Mouse (Mus musculus): ENCODE results near the gene Caskin2. TPM values are rescaled to one million over a fixed set of nuclear protein-coding genes. Genes with fewer than 3 reads are reported as not detected.

Caskin2 gene
- polyA plus RNA-seq, 1 experiment from 2014 or later: 21.2 TPM

DNA sequence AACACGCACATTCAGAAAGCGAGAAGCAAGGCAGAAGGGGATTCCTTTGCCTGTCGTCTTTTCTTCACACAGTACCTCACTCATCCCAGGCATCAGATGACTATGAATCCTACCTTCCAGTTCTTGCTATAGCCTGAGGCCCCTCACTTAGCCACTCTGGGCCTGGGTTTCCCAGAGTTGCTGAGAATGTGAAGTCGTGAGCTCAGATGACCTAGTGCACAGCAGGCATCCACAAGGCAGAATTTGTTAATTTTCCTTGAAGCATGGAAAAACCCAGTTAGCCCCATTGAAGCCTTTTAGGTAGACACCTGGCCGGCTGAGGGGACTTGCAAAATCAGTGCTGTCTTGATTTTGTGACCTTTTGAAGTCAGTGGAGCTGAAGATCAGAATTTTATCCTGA is 13.0 kb upstream of the Caskin2 start:
- Histone ChIP-seq H3K9me3 (ENCODE audit: control insufficient read depth, low read length) (no peaks in the 10 kb centered on the region), H3K36me3 (ENCODE audit: control insufficient read depth, insufficient read depth, low read length) (no peaks in the 10 kb centered on the region), H3K4me3 (ENCODE audit: low read depth, low read length) (no peak overlapping the region), H3K4me1 (replicated peaks; ENCODE audit: control insufficient read depth, insufficient read depth, low read length) (peaks cover 5% of the 10 kb centered on the region; the same call in 1 of the 2 replicates), H3K9ac (ENCODE audit: low read length) (no peak overlapping the region), H3K27me3 (ENCODE audit: control insufficient read depth, insufficient read depth, low read length) (peaks cover 17% of the 10 kb centered on the region), H3K4me2 (ENCODE audit: low read depth, low read length, severe bottlenecking) (no peak overlapping the region), H3K27ac (ENCODE audit: low read depth, low read length) (no peak overlapping the region)
- 46% methylated on average over 5 of the region's 5 CpGs for WGBS
- no peak for ATAC-seq (replicated peaks; ENCODE audit: low FRiP score)
- no peak for DNase-seq (ENCODE audit: low spot score)

DNA sequence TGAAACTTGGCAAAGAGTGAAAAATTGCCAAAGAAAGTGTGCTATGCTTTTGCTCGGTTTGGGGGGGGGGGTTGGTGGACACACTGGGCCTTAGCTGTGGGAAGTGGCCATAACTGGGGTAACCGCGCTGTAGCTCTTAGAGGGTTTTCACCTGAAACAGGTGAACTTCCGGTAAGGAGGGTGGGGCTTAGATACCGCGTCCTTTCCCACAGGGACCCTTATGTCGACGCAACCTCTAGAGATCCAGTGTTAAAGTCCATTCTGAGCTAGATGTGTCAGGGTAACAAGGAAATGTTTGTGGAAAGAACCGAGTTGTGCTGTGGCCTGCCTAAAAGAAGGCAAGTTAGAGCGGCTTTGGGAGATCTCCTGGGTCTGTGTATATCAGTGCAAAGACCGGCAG is 11.4 kb upstream of the Caskin2 start:
- no peak overlapping the region for H3K9ac ChIP-seq (ENCODE audit: low read length)
- no peak for DNase-seq (ENCODE audit: low spot score)
- H3K36me3 ChIP-seq (ENCODE audit: control insufficient read depth, insufficient read depth, low read length): no peaks in the 10 kb centered on the region
- peak overlapping the region; percentile 40 for H3K4me3 ChIP-seq (ENCODE audit: low read depth, low read length)
- ATAC-seq (replicated peaks; ENCODE audit: low FRiP score): no peak
- 12% methylated on average over 11 of the region's 11 CpGs for WGBS
- peaks cover 5% of the 10 kb centered on the region; the same call in 1 of the 2 replicates for H3K4me1 ChIP-seq (replicated peaks; ENCODE audit: control insufficient read depth, insufficient read depth, low read length)
- peak overlapping the region; percentile 73 for H3K4me2 ChIP-seq (ENCODE audit: low read depth, low read length, severe bottlenecking)
- H3K27ac ChIP-seq (ENCODE audit: low read depth, low read length): no peak overlapping the region
- peaks cover 17% of the 10 kb centered on the region for H3K27me3 ChIP-seq (ENCODE audit: control insufficient read depth, insufficient read depth, low read length)
- no peaks in the 10 kb centered on the region for H3K9me3 ChIP-seq (ENCODE audit: control insufficient read depth, low read length)

DNA sequence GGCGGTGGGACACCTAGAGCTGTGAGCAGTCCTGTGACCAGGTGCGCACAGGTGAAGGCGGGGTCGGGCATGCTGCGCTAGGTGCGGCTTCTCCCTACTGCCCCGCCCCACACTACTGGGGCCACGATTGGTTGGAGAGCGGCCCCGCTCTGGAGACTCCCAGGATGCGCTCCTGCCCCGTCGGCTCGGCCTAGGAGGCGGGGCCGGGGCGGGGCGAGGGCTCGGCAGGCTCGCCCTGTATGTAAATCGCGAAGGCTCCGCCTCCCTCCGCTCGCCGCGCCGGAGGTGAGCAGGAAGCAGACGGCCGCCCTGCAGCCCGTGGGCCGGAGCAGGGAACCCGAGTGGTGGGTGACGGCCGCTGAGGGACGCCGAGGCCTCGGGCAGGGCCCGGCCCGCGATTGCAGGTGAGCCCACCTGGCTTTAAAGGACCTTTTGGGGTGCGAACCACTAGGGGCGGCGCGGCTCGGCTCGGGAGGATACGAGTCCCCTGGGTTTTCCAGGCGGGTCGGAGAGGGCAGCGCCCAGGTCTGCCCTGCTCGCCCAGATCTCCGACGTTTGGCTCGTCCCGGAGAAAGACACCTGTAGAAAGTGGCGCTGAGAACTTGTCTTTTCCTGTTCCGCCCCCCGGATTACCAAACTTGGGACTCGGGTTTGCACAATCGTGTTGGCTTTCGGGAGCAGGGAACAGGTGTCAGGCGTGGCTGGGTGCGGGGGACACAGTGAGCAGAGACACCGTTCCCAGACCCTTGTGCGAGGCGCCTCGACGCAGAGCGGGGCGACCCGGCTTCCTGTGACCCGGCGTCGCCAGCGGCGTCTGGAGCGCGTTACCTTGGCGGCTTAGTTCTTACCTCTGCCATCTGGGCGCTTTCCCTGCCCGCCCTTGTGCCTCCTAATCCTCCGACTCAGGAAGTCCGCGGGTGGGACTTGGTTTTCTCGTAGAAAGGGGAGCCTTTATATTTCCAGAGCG is 10.6 kb upstream of the Caskin2 start, which contains the start of gene Llgl2:
Gene Llgl2 (plus strand): TSS at position 276 of the 967 bp plus-strand sequence.
- H3K9me3 ChIP-seq (ENCODE audit: control insufficient read depth, low read length): no peaks in the 10 kb centered on the region
- H3K4me2 ChIP-seq (ENCODE audit: low read depth, low read length, severe bottlenecking): peak within 1 kb of the TSS; percentile 73
- H3K4me1 ChIP-seq (replicated peaks; ENCODE audit: control insufficient read depth, insufficient read depth, low read length): peaks cover 5% of the 10 kb centered on the region; the same call in 1 of the 2 replicates
- peak within 1 kb of the TSS; percentile 35 for H3K9ac ChIP-seq (ENCODE audit: low read length)
- WGBS: under 1% methylated on average over 87 of the region's 87 CpGs
- peak; percentile 92 for DNase-seq (ENCODE audit: low spot score)
- peak; percentile 94 for ATAC-seq (replicated peaks; ENCODE audit: low FRiP score)
- no peak within 1 kb of the TSS for H3K27ac ChIP-seq (ENCODE audit: low read depth, low read length)
- H3K27me3 ChIP-seq (ENCODE audit: control insufficient read depth, insufficient read depth, low read length): peaks cover 17% of the 10 kb centered on the region
- no peaks in the 10 kb centered on the region for H3K36me3 ChIP-seq (ENCODE audit: control insufficient read depth, insufficient read depth, low read length)
- peak within 1 kb of the TSS; percentile 40 for H3K4me3 ChIP-seq (ENCODE audit: low read depth, low read length)

DNA sequence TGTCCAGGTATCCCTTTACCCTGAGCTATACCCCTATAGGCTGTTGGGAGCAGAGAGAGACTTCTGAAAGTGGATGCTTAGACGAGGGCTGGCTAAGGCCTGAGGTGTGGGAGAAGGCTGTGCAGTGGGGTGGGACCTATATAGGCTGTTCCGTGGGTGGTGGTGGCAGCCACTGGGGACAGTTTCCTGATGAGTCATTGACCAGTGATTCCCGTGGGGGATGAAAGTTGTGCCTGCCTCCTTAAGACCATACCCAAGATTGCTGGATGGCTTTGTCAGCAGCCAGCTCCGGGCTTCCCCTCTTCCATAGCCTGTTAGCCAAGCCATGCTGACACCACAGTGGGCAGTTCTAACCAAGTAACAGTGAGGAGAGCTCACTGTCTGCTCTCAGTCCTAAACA is 7.6 kb upstream of the Caskin2 start:
- no peak for DNase-seq (ENCODE audit: low spot score)
- H3K27ac ChIP-seq (ENCODE audit: low read depth, low read length): no peak overlapping the region
- no peak overlapping the region for H3K9ac ChIP-seq (ENCODE audit: low read length)
- H3K9me3 ChIP-seq (ENCODE audit: control insufficient read depth, low read length): no peaks in the 10 kb centered on the region
- no peak overlapping the region for H3K4me2 ChIP-seq (ENCODE audit: low read depth, low read length, severe bottlenecking)
- no peak overlapping the region for H3K4me3 ChIP-seq (ENCODE audit: low read depth, low read length)
- peaks cover 15% of the 10 kb centered on the region for H3K27me3 ChIP-seq (ENCODE audit: control insufficient read depth, insufficient read depth, low read length)
- H3K36me3 ChIP-seq (ENCODE audit: control insufficient read depth, insufficient read depth, low read length): no peaks in the 10 kb centered on the region
- 83% methylated on average over 4 of the region's 4 CpGs for WGBS
- H3K4me1 ChIP-seq (replicated peaks; ENCODE audit: control insufficient read depth, insufficient read depth, low read length): peaks cover 5% of the 10 kb centered on the region; the same call in 1 of the 2 replicates
- ATAC-seq (replicated peaks; ENCODE audit: low FRiP score): no peak

DNA sequence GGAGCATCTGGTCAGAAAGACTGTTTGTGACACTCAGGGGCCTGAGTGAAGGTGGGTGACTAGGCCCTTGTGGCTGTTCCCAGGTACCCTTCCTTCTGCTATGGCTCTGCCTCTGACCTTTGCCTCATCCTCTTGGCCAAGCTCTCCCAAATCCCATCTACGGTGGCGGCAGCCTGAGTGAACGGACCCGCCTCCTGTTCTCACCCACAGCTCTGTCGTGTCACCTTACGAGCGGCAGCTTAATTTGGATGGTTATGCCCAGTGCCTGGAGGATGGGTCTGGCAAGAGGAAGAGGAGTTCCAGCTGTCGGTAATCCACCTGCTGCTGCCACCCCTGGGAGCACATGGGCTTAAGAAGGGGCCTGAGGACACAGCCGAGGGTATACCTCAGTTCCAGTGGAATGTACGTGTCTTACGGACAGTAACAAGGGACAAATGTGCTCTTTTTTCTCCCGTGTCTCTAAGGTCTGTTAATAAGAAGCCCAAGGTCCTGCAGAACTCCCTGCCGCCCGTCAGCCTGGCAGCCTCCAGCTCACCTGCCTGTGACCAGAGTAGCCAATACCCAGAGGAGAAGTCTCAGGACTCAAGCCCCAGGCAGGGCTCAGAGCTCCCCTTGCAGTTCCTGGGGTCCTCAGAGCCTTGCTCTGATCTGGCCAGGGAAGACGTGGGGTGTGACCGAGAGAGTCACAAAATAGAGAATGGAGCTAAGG is 6.6 kb upstream of the Caskin2 start:
- ATAC-seq (replicated peaks; ENCODE audit: low FRiP score): no peak
- Histone ChIP-seq H3K4me1 (replicated peaks; ENCODE audit: control insufficient read depth, insufficient read depth, low read length) (peaks cover 6% of the 10 kb centered on the region), H3K27ac (ENCODE audit: low read depth, low read length) (no peak overlapping the region), H3K36me3 (ENCODE audit: control insufficient read depth, insufficient read depth, low read length) (no peaks in the 10 kb centered on the region), H3K9me3 (ENCODE audit: control insufficient read depth, low read length) (no peaks in the 10 kb centered on the region), H3K4me2 (ENCODE audit: low read depth, low read length, severe bottlenecking) (no peak overlapping the region), H3K27me3 (ENCODE audit: control insufficient read depth, insufficient read depth, low read length) (peaks cover 10% of the 10 kb centered on the region), H3K4me3 (ENCODE audit: low read depth, low read length) (no peak overlapping the region), H3K9ac (ENCODE audit: low read length) (no peak overlapping the region)
- 93% methylated on average over 16 of the region's 16 CpGs for WGBS
- DNase-seq (ENCODE audit: low spot score): no peak

DNA sequence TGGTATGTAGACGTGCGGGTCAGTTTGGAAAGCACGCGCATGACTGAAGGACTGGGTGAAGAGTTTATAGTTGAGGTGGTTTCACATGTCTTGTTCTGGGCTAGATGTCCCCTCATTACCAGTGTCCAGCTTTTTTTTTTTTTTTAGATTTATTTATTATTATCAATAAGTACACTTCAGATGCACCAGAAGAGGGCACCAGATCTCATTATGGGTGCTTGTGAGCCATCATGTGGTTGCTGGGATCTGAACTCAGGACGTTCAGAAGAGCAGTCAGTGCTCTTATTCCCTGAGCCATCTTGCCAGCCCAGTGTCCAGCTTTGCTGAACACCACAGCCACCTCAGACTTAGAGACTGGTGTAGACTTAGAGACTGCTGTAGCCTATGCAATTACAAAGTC is 3.9 kb upstream of the Caskin2 start:
- ATAC-seq (replicated peaks; ENCODE audit: low FRiP score) (no peak), DNase-seq (ENCODE audit: low spot score) (no peak)
- H3K9me3 ChIP-seq (ENCODE audit: control insufficient read depth, low read length): no peaks in the 10 kb centered on the region
- H3K4me3 ChIP-seq (ENCODE audit: low read depth, low read length): no peak overlapping the region
- H3K27me3 ChIP-seq (ENCODE audit: control insufficient read depth, insufficient read depth, low read length): no peaks in the 10 kb centered on the region
- no peaks in the 10 kb centered on the region for H3K36me3 ChIP-seq (ENCODE audit: control insufficient read depth, insufficient read depth, low read length)
- H3K27ac ChIP-seq (ENCODE audit: low read depth, low read length): no peak overlapping the region
- H3K4me1 ChIP-seq (replicated peaks; ENCODE audit: control insufficient read depth, insufficient read depth, low read length): peaks cover 10% of the 10 kb centered on the region
- no peak overlapping the region for H3K9ac ChIP-seq (ENCODE audit: low read length)
- no peak overlapping the region for H3K4me2 ChIP-seq (ENCODE audit: low read depth, low read length, severe bottlenecking)
- WGBS: 91% methylated on average over 5 of the region's 5 CpGs

DNA sequence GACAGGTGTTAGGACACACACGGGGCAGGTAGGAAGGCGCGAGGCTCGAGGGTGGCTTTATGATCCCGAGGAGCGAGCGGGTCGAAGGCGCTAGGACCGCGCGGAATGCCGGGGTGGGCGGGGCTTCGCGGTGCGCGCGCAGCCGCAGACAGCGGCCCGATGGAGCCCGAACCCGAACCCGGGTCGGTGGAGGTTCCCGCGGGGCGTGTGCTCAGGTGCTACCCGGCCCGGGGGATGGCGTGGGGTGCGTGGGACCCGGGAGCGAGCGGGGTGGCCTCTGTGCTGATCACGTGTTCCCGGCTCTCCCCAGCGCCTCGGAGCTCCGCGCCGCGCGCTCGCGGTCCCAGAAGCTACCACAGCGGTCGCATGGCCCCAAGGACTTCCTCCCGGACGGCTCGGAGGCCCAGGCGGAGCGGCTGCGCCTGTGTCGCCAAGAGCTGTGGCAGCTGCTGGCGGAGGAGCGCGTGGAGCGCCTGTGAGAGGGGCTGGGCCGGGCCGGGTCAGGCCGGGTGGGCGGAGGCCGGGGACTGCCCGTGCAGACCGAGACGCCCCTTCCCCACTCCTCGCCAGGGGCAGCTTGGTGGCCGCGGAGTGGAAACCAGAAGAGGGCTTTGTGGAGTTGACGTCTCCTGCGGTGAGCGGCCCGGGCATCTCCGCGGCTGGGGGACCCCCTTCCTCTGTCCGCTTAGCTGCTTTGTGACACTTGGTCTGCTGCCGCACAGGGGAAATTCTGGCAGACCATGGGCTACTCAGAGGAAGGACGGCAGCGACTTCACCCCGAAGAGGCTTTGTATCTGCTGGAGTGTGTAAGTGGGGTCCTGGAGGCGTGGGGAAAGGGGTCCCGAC is 1.4 kb upstream of the Caskin2 start, which contains the start of gene Tsen54:
Gene Tsen54 (plus strand): TSS at position 120 of the 846 bp plus-strand sequence.
- no peaks in the 10 kb centered on the region for H3K27me3 ChIP-seq (ENCODE audit: control insufficient read depth, insufficient read depth, low read length)
- under 1% methylated on average over 82 of the region's 84 CpGs for WGBS
- H3K9ac ChIP-seq (ENCODE audit: low read length): peak within 1 kb of the TSS; percentile 87
- H3K36me3 ChIP-seq (ENCODE audit: control insufficient read depth, insufficient read depth, low read length): no peaks in the 10 kb centered on the region; the same call in 1 of the 2 replicates
- peak within 1 kb of the TSS; percentile 84 for H3K4me2 ChIP-seq (ENCODE audit: low read depth, low read length, severe bottlenecking)
- peak within 1 kb of the TSS; percentile 46 for H3K27ac ChIP-seq (ENCODE audit: low read depth, low read length)
- ATAC-seq (replicated peaks; ENCODE audit: low FRiP score) (peak; percentile 54), DNase-seq (ENCODE audit: low spot score) (peak; percentile 93)
- no peaks in the 10 kb centered on the region for H3K9me3 ChIP-seq (ENCODE audit: control insufficient read depth, low read length)
- H3K4me1 ChIP-seq (replicated peaks; ENCODE audit: control insufficient read depth, insufficient read depth, low read length): peaks cover 12% of the 10 kb centered on the region
- H3K4me3 ChIP-seq (ENCODE audit: low read depth, low read length): peak within 1 kb of the TSS; percentile 91
